Mouse (Mus musculus): ENCODE results near the gene Alk. TPM values are rescaled to one million over a fixed set of nuclear protein-coding genes. Genes with fewer than 3 reads are reported as not detected.

The Alk gene
- polyA plus RNA-seq (2012; rRNA removed): 0.02 TPM in 1 of 2 replicates, not detected in the other
- polyA plus RNA-seq (2014; fragmentation: Nextera tagmentation; extraction: Ambion mirVana): 0.03 and 0.04 TPM in 2 replicates

DNA sequence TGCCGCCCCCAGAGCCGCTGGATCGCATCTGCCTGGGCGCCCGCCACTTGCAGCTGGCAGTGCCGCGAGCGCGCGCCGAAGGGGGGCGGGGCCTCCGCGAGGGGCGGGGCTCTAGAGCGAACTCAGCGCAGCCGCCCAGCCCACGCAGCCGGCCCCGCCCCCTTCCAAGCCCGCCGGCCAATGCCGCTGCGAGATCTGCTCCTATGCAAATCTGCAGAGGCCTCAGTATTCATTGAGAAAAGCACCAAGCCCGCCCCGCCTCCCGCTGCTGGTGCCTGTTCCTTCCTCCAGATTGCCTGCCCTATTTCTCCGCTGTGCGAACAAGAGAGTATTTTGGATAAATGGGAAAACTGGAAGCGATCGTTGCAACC, at the start of gene Alk:
Gene Alk, minus strand, starts transcription at position 18 of the 371 bp plus-strand sequence.
- peak within 1 kb of the TSS; percentile 34 for H3K4me2 ChIP-seq (ENCODE audit: low read depth)
- peak; percentile 78 for ATAC-seq (ENCODE audit: insufficient read depth)
- peak within 1 kb of the TSS in 1 of 2 experiments; percentile 16; a peak in 1 of 4 replicates for H3K4me3 ChIP-seq (ENCODE audit: insufficient read depth in 1 of 2, low read depth in 2 of 2, low read length in 2 of 2)
- no peaks in the 10 kb centered on the region for H3K4me1 ChIP-seq (replicated peaks; ENCODE audit: control insufficient read depth in 2 of 2, insufficient read depth in 2 of 2, low read length in 1 of 2)
- H3K9me3 ChIP-seq (ENCODE audit: control insufficient read depth, low read length): no peaks in the 10 kb centered on the region
- H3K36me3 ChIP-seq (replicated peaks; ENCODE audit: control insufficient read depth, insufficient read depth, low read depth): no peaks in the 10 kb centered on the region
- WGBS (ENCODE audit: insufficient replicate concordance): 2% methylated on average over 29 of the region's 32 CpGs
- peak; percentile 33 to 37 (median 37) for DNase-seq (ENCODE audit: low read depth in 3 of 3, low spot score in 3 of 3)
- no peak within 1 kb of the TSS for H3K9ac ChIP-seq (replicated peaks)
- peaks cover 16% of the 10 kb centered on the region for H3K27me3 ChIP-seq (ENCODE audit: control insufficient read depth, insufficient read depth, low read length)
- no peak within 1 kb of the TSS for H3K27ac ChIP-seq
- TF ChIP-seq CTCF (IDR thresholded peaks at IDR 0.05; ENCODE audit: low read depth): no peak
- TF ChIP-seq EP300 (IDR thresholded peaks at IDR 0.05; ENCODE audit: low read depth): no peak

GRCm38 (mm10) chr17:72652801-72653200, 48.4 kb upstream of the Alk start:
- no peaks in the 10 kb centered on the region for H3K36me3 ChIP-seq (replicated peaks; ENCODE audit: control insufficient read depth, insufficient read depth, low read depth)
- H3K27ac ChIP-seq: no peak overlapping the region
- no peaks in the 10 kb centered on the region for H3K9me3 ChIP-seq (ENCODE audit: control insufficient read depth, low read length)
- no peaks in the 10 kb centered on the region for H3K27me3 ChIP-seq (ENCODE audit: control insufficient read depth, insufficient read depth, low read length)
- H3K9ac ChIP-seq (replicated peaks): no peak overlapping the region
- 43% methylated on average over 1 of the region's 1 CpGs for WGBS (ENCODE audit: insufficient replicate concordance)
- no peak overlapping the region for H3K4me3 ChIP-seq (ENCODE audit: insufficient read depth in 1 of 2, low read depth in 2 of 2, low read length in 2 of 2)
- TF ChIP-seq EP300 (IDR thresholded peaks at IDR 0.05; ENCODE audit: low read depth) (no peak), CTCF (IDR thresholded peaks at IDR 0.05; ENCODE audit: low read depth) (no peak)
- H3K4me2 ChIP-seq (ENCODE audit: low read depth): no peak overlapping the region
- H3K4me1 ChIP-seq (replicated peaks; ENCODE audit: control insufficient read depth in 2 of 2, insufficient read depth in 2 of 2, low read length in 1 of 2): no peaks in the 10 kb centered on the region
- DNase-seq (ENCODE audit: low read depth in 3 of 3, low spot score in 3 of 3): no peak
- no peak for ATAC-seq (ENCODE audit: insufficient read depth)

GRCm38 (mm10) chr17:72648607-72649217, 44.3 kb upstream of the Alk start:
- H3K4me1 ChIP-seq (replicated peaks; ENCODE audit: control insufficient read depth in 2 of 2, insufficient read depth in 2 of 2, low read length in 1 of 2): no peaks in the 10 kb centered on the region
- H3K9me3 ChIP-seq (ENCODE audit: control insufficient read depth, low read length): no peaks in the 10 kb centered on the region
- H3K4me3 ChIP-seq (ENCODE audit: insufficient read depth in 1 of 2, low read depth in 2 of 2, low read length in 2 of 2): no peak overlapping the region
- no peak for ATAC-seq (ENCODE audit: insufficient read depth)
- no peak overlapping the region for H3K27ac ChIP-seq
- no peak overlapping the region for H3K9ac ChIP-seq (replicated peaks)
- H3K4me2 ChIP-seq (ENCODE audit: low read depth): no peak overlapping the region
- no peak for TF ChIP-seq EP300 (IDR thresholded peaks at IDR 0.05; ENCODE audit: low read depth)
- no peak for TF ChIP-seq CTCF (IDR thresholded peaks at IDR 0.05; ENCODE audit: low read depth)
- no peaks in the 10 kb centered on the region for H3K36me3 ChIP-seq (replicated peaks; ENCODE audit: control insufficient read depth, insufficient read depth, low read depth)
- 37% methylated on average over 6 of the region's 6 CpGs for whole genome bisulfite sequencing (ENCODE audit: insufficient replicate concordance)
- no peaks in the 10 kb centered on the region for H3K27me3 ChIP-seq (ENCODE audit: control insufficient read depth, insufficient read depth, low read length)
- DNase-seq (ENCODE audit: low read depth in 3 of 3, low spot score in 3 of 3): no peak

GRCm38 (mm10) chr17:72646167-72646566, 41.7 kb upstream of the Alk start:
- H3K9me3 ChIP-seq (ENCODE audit: control insufficient read depth, low read length): no peaks in the 10 kb centered on the region
- H3K9ac ChIP-seq (replicated peaks): no peak overlapping the region
- H3K4me2 ChIP-seq (ENCODE audit: low read depth): no peak overlapping the region
- DNase-seq (ENCODE audit: low read depth in 3 of 3, low spot score in 3 of 3) (no peak), ATAC-seq (ENCODE audit: insufficient read depth) (no peak)
- 69% methylated on average over 5 of the region's 5 CpGs for whole genome bisulfite sequencing (ENCODE audit: insufficient replicate concordance)
- no peak for TF ChIP-seq CTCF (IDR thresholded peaks at IDR 0.05; ENCODE audit: low read depth)
- TF ChIP-seq EP300 (IDR thresholded peaks at IDR 0.05; ENCODE audit: low read depth): no peak
- H3K27ac ChIP-seq: no peak overlapping the region
- no peaks in the 10 kb centered on the region for H3K27me3 ChIP-seq (ENCODE audit: control insufficient read depth, insufficient read depth, low read length)
- no peak overlapping the region for H3K4me3 ChIP-seq (ENCODE audit: insufficient read depth in 1 of 2, low read depth in 2 of 2, low read length in 2 of 2)
- no peaks in the 10 kb centered on the region for H3K36me3 ChIP-seq (replicated peaks; ENCODE audit: control insufficient read depth, insufficient read depth, low read depth)
- H3K4me1 ChIP-seq (replicated peaks; ENCODE audit: control insufficient read depth in 2 of 2, insufficient read depth in 2 of 2, low read length in 1 of 2): no peaks in the 10 kb centered on the region

- H3K4me2 ChIP-seq (ENCODE audit: low read depth): no peak overlapping the region
- TF ChIP-seq CTCF (IDR thresholded peaks at IDR 0.05; ENCODE audit: low read depth) (no peak), EP300 (IDR thresholded peaks at IDR 0.05; ENCODE audit: low read depth) (no peak)
- H3K9ac ChIP-seq (replicated peaks): no peak overlapping the region
- no peaks in the 10 kb centered on the region for H3K4me1 ChIP-seq (replicated peaks; ENCODE audit: control insufficient read depth in 2 of 2, insufficient read depth in 2 of 2, low read length in 1 of 2)
- no peaks in the 10 kb centered on the region for H3K36me3 ChIP-seq (replicated peaks; ENCODE audit: control insufficient read depth, insufficient read depth, low read depth)
- H3K27ac ChIP-seq: no peak overlapping the region
- no peak for ATAC-seq (ENCODE audit: insufficient read depth)
- H3K4me3 ChIP-seq (ENCODE audit: insufficient read depth in 1 of 2, low read depth in 2 of 2, low read length in 2 of 2): no peak overlapping the region
- no peaks in the 10 kb centered on the region for H3K9me3 ChIP-seq (ENCODE audit: control insufficient read depth, low read length)
- WGBS (ENCODE audit: insufficient replicate concordance): 40% methylated on average over 4 of the region's 4 CpGs
- DNase-seq (ENCODE audit: low read depth in 3 of 3, low spot score in 3 of 3): no peak
- no peaks in the 10 kb centered on the region for H3K27me3 ChIP-seq (ENCODE audit: control insufficient read depth, insufficient read depth, low read length)
Observed at GRCm38 (mm10) chr17:72640095-72640494, 35.7 kb upstream of the Alk start.

Measured in liver, embryonic 14.5 days (tissue).